ENCODE assay signal across 26 mouse cellular contexts in the genomic region with DNA sequence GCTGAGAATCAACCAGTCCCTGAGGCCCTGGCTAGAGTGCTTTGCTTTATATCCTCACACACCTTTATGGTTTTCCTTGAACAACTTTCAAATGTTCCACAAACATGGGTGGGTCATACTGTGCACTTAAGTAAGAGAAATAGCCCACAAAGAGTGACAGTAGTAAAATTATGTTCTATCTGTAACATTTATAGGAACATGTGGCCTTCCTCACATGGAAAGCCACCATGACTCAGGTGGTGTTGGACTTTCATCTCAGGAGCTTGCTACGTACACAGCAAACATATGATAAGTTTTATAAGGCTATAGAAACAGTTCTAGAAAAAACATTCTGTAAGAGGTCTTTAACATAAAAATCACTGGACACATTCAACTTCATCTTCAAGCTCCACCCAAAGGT.
"Had no signal": no experiment of that assay in that cellular context is flagged by ENCODE, and none has a peak within 500 bp of the region (broad histone marks: within the 10 kb centered on the region; RNA-seq: fewer than 3 reads in every experiment).

No protein-coding gene starts in this region.

- H3K9ac ChIP-seq: heart, embryonic 12.5 days; hindbrain, embryonic 12.5 days; hindbrain, embryonic 14.5 days; kidney, embryonic 15.5 days; limb, embryonic 13.5 days; limb, embryonic 15.5 days; liver, embryonic 12.5 days; liver, embryonic 14.5 days had no signal

- DNase-seq: gastrocnemius, adult 2 months; gastrocnemius, postnatal 10 days; gastrocnemius, postnatal 25 days; heart, adult 18-20 months; heart, postnatal 10 days; heart, postnatal 4 days; kidney, adult 11 months; kidney, adult 2 months; kidney, adult 9 months; kidney, postnatal 14 days; kidney, postnatal 36 days had no signal

- ATAC-seq: hindbrain, embryonic 16.5 days; inflammation-experienced regulatory T-cells, adult 6 months; liver, embryonic 12.5 days had no signal

- H3K27ac ChIP-seq: gastrocnemius, adult 2 months; heart, embryonic 10.5 days; hindbrain, embryonic 10.5 days; hindbrain, embryonic 12.5 days; hindbrain, embryonic 14.5 days; kidney, embryonic 15.5 days; kidney, postnatal 0 days; layer of hippocampus, adult 2 months; left cerebral cortex, adult 2 months; limb, embryonic 13.5 days; limb, embryonic 15.5 days; liver, embryonic 12.5 days; liver, embryonic 14.5 days had no signal

- H3K9me3 ChIP-seq: heart, embryonic 10.5 days; hindbrain, embryonic 12.5 days; kidney, embryonic 15.5 days; limb, embryonic 13.5 days; limb, embryonic 15.5 days; liver, embryonic 12.5 days had no signal

- H3K36me3 ChIP-seq: heart, embryonic 10.5 days; heart, embryonic 12.5 days; hindbrain, embryonic 10.5 days; hindbrain, embryonic 12.5 days; kidney, embryonic 15.5 days; limb, embryonic 13.5 days; limb, embryonic 15.5 days; liver, embryonic 12.5 days had no signal

- H3K27me3 ChIP-seq: heart, embryonic 12.5 days; hindbrain, embryonic 12.5 days; kidney, embryonic 15.5 days; limb, embryonic 13.5 days; limb, embryonic 15.5 days; liver, embryonic 12.5 days had no signal

- H3K4me3 ChIP-seq: gastrocnemius, adult 2 months; heart, embryonic 10.5 days; heart, embryonic 12.5 days; hindbrain, embryonic 10.5 days; hindbrain, embryonic 12.5 days; kidney, embryonic 15.5 days; layer of hippocampus, adult 2 months; left cerebral cortex, adult 2 months; limb, embryonic 13.5 days; limb, embryonic 15.5 days; liver, embryonic 12.5 days had no signal

- H3K4me1 ChIP-seq: heart, embryonic 10.5 days; heart, embryonic 12.5 days; hindbrain, embryonic 10.5 days; hindbrain, embryonic 12.5 days; liver, embryonic 12.5 days had no signal

- H3K4me2 ChIP-seq: heart, embryonic 12.5 days; hindbrain, embryonic 12.5 days; hindbrain, embryonic 14.5 days; kidney, embryonic 15.5 days; limb, embryonic 13.5 days; limb, embryonic 15.5 days; liver, embryonic 12.5 days had no signal
